In genomic region chr11:25855794-25856193, GRCm38 (mm10) we compare ENCODE assay signal across 11 mouse cellular contexts.
DNase-seq lines count a peak whose midpoint lies in the region; ATAC-seq and TF ChIP-seq lines count a peak whose summit lies in the region.
"Had no signal": no experiment of that assay in that cellular context is flagged by ENCODE, and none has a peak within 500 bp of the region (broad histone marks: within the 10 kb centered on the region; RNA-seq: fewer than 3 reads in every experiment).

No protein-coding gene starts in this region.

- H3K27ac ChIP-seq in lung, embryonic 15.5 days, result no peak overlapping the region
- peak overlapping the region; percentile 85 for H3K27ac ChIP-seq in forebrain, embryonic 14.5 days (ENCODE audit: low read depth, low read length)
- H3K27ac ChIP-seq in intestine, postnatal 0 days (ENCODE audit: low read depth, low read length), result no peak overlapping the region
- H3K27ac ChIP-seq in stomach, embryonic 14.5 days (ENCODE audit: low read length), result no peak overlapping the region

- TF ChIP-seq CTCF in intestine, postnatal 0 days (IDR thresholded peaks at IDR 0.05; ENCODE audit: low read depth), result no peak

- ATAC-seq in lung, embryonic 15.5 days (ENCODE audit: borderline replicate concordance, extremely low read depth, low FRiP score, low TSS enrichment), result no peak
- ATAC-seq in forebrain, embryonic 14.5 days, result peak; percentile 28; the same call in 1 of the 2 replicates
- no peak for ATAC-seq in intestine, postnatal 0 days
- ATAC-seq in stomach, embryonic 14.5 days (ENCODE audit: insufficient number of reproducible peaks, insufficient read depth, low FRiP score, low read depth), result no peak
- no peak for ATAC-seq in activated CD4-positive, CD25-positive, alpha-beta regulatory T cell, adult 4 months

- no peaks in the 10 kb centered on the region for H3K36me3 ChIP-seq in lung, embryonic 15.5 days
- H3K36me3 ChIP-seq in forebrain, embryonic 14.5 days (ENCODE audit: control insufficient read depth, insufficient read depth, low read length), result no peaks in the 10 kb centered on the region
- no peaks in the 10 kb centered on the region for H3K36me3 ChIP-seq in intestine, postnatal 0 days (ENCODE audit: control insufficient read depth, insufficient read depth)
- H3K36me3 ChIP-seq in stomach, embryonic 14.5 days (ENCODE audit: control insufficient read depth, insufficient read depth, low read length), result no peaks in the 10 kb centered on the region

- peak overlapping the region; percentile 27 for H3K4me2 ChIP-seq in lung, embryonic 15.5 days
- H3K4me2 ChIP-seq in forebrain, embryonic 14.5 days (ENCODE audit: low read length), result peak overlapping the region; percentile 41
- H3K4me2 ChIP-seq in intestine, postnatal 0 days (replicated peaks; ENCODE audit: low read depth), result peak overlapping the region; percentile 37
- peak overlapping the region; percentile 29; the same call in 1 of the 2 replicates for H3K4me2 ChIP-seq in stomach, embryonic 14.5 days (replicated peaks; ENCODE audit: low read depth, low read length)

- H3K9ac ChIP-seq in lung, embryonic 15.5 days, result no peak overlapping the region
- H3K9ac ChIP-seq in forebrain, embryonic 14.5 days (ENCODE audit: low read length), result peak overlapping the region; percentile 47
- H3K9ac ChIP-seq in intestine, postnatal 0 days (ENCODE audit: low read depth, low read length), result no peak overlapping the region
- H3K9ac ChIP-seq in stomach, embryonic 14.5 days (replicated peaks; ENCODE audit: low read depth, low read length), result no peak overlapping the region

- H3K4me1 ChIP-seq in lung, embryonic 15.5 days, result 0 out of 2 replicates have a peak, but pooled peaks cover 2% of the 10 kb centered on the region
- peaks cover 35% of the 10 kb centered on the region for H3K4me1 ChIP-seq in forebrain, embryonic 14.5 days (ENCODE audit: control insufficient read depth, insufficient read depth, low read length)
- no peaks in the 10 kb centered on the region for H3K4me1 ChIP-seq in intestine, postnatal 0 days (replicated peaks; ENCODE audit: control insufficient read depth, insufficient read depth, low read length)
- 0 out of 2 replicates have a peak, but pooled peaks cover 4% of the 10 kb centered on the region for H3K4me1 ChIP-seq in stomach, embryonic 14.5 days (ENCODE audit: control insufficient read depth, insufficient read depth, low read length)

- H3K4me3 ChIP-seq in lung, embryonic 15.5 days, result no peak overlapping the region
- H3K4me3 ChIP-seq in forebrain, embryonic 14.5 days (ENCODE audit: low read depth, low read length), result no peak overlapping the region; the same call in 1 of the 2 replicates
- no peak overlapping the region for H3K4me3 ChIP-seq in intestine, postnatal 0 days (ENCODE audit: low read depth, low read length)
- no peak overlapping the region for H3K4me3 ChIP-seq in stomach, embryonic 14.5 days (ENCODE audit: low read depth, low read length)

- H3K9me3 ChIP-seq in lung, embryonic 15.5 days, result no peaks in the 10 kb centered on the region
- H3K9me3 ChIP-seq in forebrain, embryonic 14.5 days (replicated peaks; ENCODE audit: control insufficient read depth, low read length), result no peaks in the 10 kb centered on the region
- no peaks in the 10 kb centered on the region for H3K9me3 ChIP-seq in intestine, postnatal 0 days (ENCODE audit: control insufficient read depth)
- no peaks in the 10 kb centered on the region for H3K9me3 ChIP-seq in stomach, embryonic 14.5 days (ENCODE audit: control insufficient read depth, low read depth, low read length)

- 32% methylated on average over 9 of the region's 9 CpGs for WGBS in lung, embryonic 15.5 days
- WGBS in forebrain, embryonic 14.5 days, result 15% methylated on average over 9 of the region's 9 CpGs
- 31% methylated on average over 9 of the region's 9 CpGs for WGBS in intestine, postnatal 0 days
- 40% methylated on average over 9 of the region's 9 CpGs for WGBS in stomach, embryonic 14.5 days

- H3K27me3 ChIP-seq in lung, embryonic 15.5 days, result no peaks in the 10 kb centered on the region
- no peaks in the 10 kb centered on the region for H3K27me3 ChIP-seq in forebrain, embryonic 14.5 days (replicated peaks; ENCODE audit: control insufficient read depth, insufficient read depth, low read length)
- H3K27me3 ChIP-seq in intestine, postnatal 0 days (replicated peaks; ENCODE audit: control insufficient read depth, insufficient read depth, low read length), result no peaks in the 10 kb centered on the region
- no peaks in the 10 kb centered on the region for H3K27me3 ChIP-seq in stomach, embryonic 14.5 days (ENCODE audit: control insufficient read depth, insufficient read depth, low read length)

- DNase-seq in lung, postnatal 14 days, result no peak
- DNase-seq in forebrain, embryonic 14.5 days (ENCODE audit: low spot score), result peak; percentile 76
- no peak for DNase-seq in gastrocnemius, postnatal 10 days
- DNase-seq: cerebellum, adult 2 months; heart, postnatal 14 days; lung, postnatal 4 days; thymus, postnatal 25 days had no signal
